Mouse (Mus musculus) 3134 (cell line): ENCODE results near the gene Scyl1.

Experiments used
- DNase-seq: peaks from one replicate; pipeline ENCODE4 v3.0.0-alpha.2; 2011; ENCODE audit warnings: low spot score; ENCODE audit not compliant: insufficient read length; ENCODE audit errors: extremely low read depth

The Scyl1 gene

GRCm38 (mm10) chr19:5723934-5724548, 47.2 kb downstream of the Scyl1 start:
- no peak for DNase-seq

GRCm38 (mm10) chr19:5722848-5723425, 48.3 kb downstream of the Scyl1 start:
- no peak for DNase-seq

- no peak for DNase-seq
Observed at GRCm38 (mm10) chr19:5721233-5721632, 50.0 kb downstream of the Scyl1 start.

GRCm38 (mm10) chr19:5716955-5717354, 54.3 kb downstream of the Scyl1 start:
- DNase-seq = no peak

- DNase-seq = no peak
Observed at GRCm38 (mm10) chr19:5715793-5716688, 55.2 kb downstream of the Scyl1 start.

- DNase-seq = no peak
Observed at GRCm38 (mm10) chr19:5713730-5714129, 57.5 kb downstream of the Scyl1 start.

GRCm38 (mm10) chr19:5713255-5713654, 58.0 kb downstream of the Scyl1 start:
- no peak for DNase-seq

- no peak for DNase-seq
Observed at GRCm38 (mm10) chr19:5711907-5712460, 59.2 kb downstream of the Scyl1 start.

- no peak for DNase-seq
Observed at GRCm38 (mm10) chr19:5711218-5711617, 60.0 kb downstream of the Scyl1 start.

GRCm38 (mm10) chr19:5710581-5710980, 60.6 kb downstream of the Scyl1 start:
- DNase-seq = no peak

GRCm38 (mm10) chr19:5710068-5710467, 61.2 kb downstream of the Scyl1 start:
- no peak for DNase-seq
